Mouse (Mus musculus): ENCODE results near the gene Ets2.

GRCm38 (mm10) chr16:95720532-95720931, 18.7 kb downstream of the Ets2 start:
- TF ChIP-seq POLR2A (IDR thresholded peaks at IDR 0.05; ENCODE audit: insufficient read depth, low read depth, low read length) (no peak), CTCF (IDR thresholded peaks at IDR 0.05) (no peak), EP300 (IDR thresholded peaks at IDR 0.05; ENCODE audit: insufficient read depth, low read depth, low read length) (no peak)
